Mouse (Mus musculus): Measurements from ENCODE around the gene Fance. TPM values are rescaled to one million over a fixed set of nuclear protein-coding genes. Genes with fewer than 3 reads are reported as not detected.

Fance gene
- polyA plus RNA-seq, 1 experiment from 2014 or later, result 20.2 TPM

- Histone ChIP-seq H3K4me1 (ENCODE audit: control insufficient read depth, insufficient read depth, low read length) (peaks cover 40% of the 10 kb centered on the region), H3K4me2 (ENCODE audit: low read depth, low read length) (no peak overlapping the region), H3K36me3 (ENCODE audit: control insufficient read depth, insufficient read depth, low read length) (peaks cover 18% of the 10 kb centered on the region; the same call in 1 of the 2 replicates), H3K27ac (ENCODE audit: low read length) (peak overlapping the region; percentile 35), H3K4me3 (ENCODE audit: low read length) (no peak overlapping the region), H3K9me3 (ENCODE audit: control insufficient read depth, low read length) (no peaks in the 10 kb centered on the region), H3K9ac (ENCODE audit: low read depth, low read length) (peak overlapping the region; percentile 40), H3K27me3 (replicated peaks; ENCODE audit: control insufficient read depth, insufficient read depth, low read length) (no peaks in the 10 kb centered on the region)
- WGBS, result 43% methylated on average over 31 of the region's 31 CpGs
- ATAC-seq, result 0 out of 2 replicates have a peak, but pooled peaks have one; percentile 6
Observed at GRCm38 (mm10) chr17:28332915-28333546, 19.7 kb downstream of the Fance start.

- H3K9ac ChIP-seq (ENCODE audit: low read depth, low read length), result no peak overlapping the region
- H3K9me3 ChIP-seq (ENCODE audit: control insufficient read depth, low read length), result no peaks in the 10 kb centered on the region
- 81% methylated on average over 10 of the region's 10 CpGs for whole genome bisulfite sequencing
- peaks cover 31% of the 10 kb centered on the region; the same call in 1 of the 2 replicates for H3K36me3 ChIP-seq (ENCODE audit: control insufficient read depth, insufficient read depth, low read length)
- no peak overlapping the region for H3K4me2 ChIP-seq (ENCODE audit: low read depth, low read length)
- H3K27ac ChIP-seq (ENCODE audit: low read length), result no peak overlapping the region
- no peak overlapping the region for H3K4me3 ChIP-seq (ENCODE audit: low read length)
- H3K4me1 ChIP-seq (ENCODE audit: control insufficient read depth, insufficient read depth, low read length), result peaks cover 52% of the 10 kb centered on the region
- no peak for ATAC-seq
- no peaks in the 10 kb centered on the region for H3K27me3 ChIP-seq (replicated peaks; ENCODE audit: control insufficient read depth, insufficient read depth, low read length)
Observed at GRCm38 (mm10) chr17:28335267-28335666, 21.9 kb downstream of the Fance start.

GRCm38 (mm10) chr17:28337547-28337946 lies 24.2 kb downstream of the Fance start:
- WGBS, result 86% methylated on average over 7 of the region's 7 CpGs
- peaks cover 26% of the 10 kb centered on the region; the same call in 1 of the 2 replicates for H3K36me3 ChIP-seq (ENCODE audit: control insufficient read depth, insufficient read depth, low read length)
- ATAC-seq, result no peak

DNA sequence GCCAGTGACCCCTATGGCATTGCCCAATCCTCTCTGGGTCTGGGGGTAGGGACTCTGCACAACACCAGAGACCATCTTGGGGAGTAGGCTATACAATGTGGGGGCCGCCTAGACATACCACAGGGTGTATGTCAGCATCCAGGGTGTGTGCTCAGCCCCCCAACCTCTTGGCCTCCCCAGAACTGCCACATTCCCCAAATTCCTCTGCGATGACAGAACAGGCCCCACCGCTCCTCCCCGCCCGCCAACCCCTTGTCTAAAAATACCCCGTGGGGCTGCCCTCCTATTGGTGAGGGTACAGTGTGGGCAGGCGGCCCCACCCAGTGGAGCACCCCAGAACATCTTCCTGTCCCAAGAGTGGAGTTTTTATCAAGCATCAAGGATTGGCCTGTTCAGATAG lies 27.3 kb downstream of the Fance start:
- Histone ChIP-seq H3K4me2 (ENCODE audit: low read depth, low read length) (peak overlapping the region; percentile 49), H3K27ac (ENCODE audit: low read length) (peak overlapping the region; percentile 83), H3K4me1 (ENCODE audit: control insufficient read depth, insufficient read depth, low read length) (peaks cover 73% of the 10 kb centered on the region), H3K9me3 (ENCODE audit: control insufficient read depth, low read length) (no peaks in the 10 kb centered on the region), H3K27me3 (replicated peaks; ENCODE audit: control insufficient read depth, insufficient read depth, low read length) (no peaks in the 10 kb centered on the region), H3K4me3 (ENCODE audit: low read length) (no peak overlapping the region), H3K36me3 (ENCODE audit: control insufficient read depth, insufficient read depth, low read length) (peaks cover 15% of the 10 kb centered on the region; the same call in 1 of the 2 replicates), H3K9ac (ENCODE audit: low read depth, low read length) (peak overlapping the region; percentile 59)
- WGBS, result 51% methylated on average over 7 of the region's 7 CpGs
- peak; percentile 4; the same call in 1 of the 2 replicates for ATAC-seq

More at GRCm38 (mm10) chr17:28337547-28337946, 24.2 kb downstream of the Fance start:
- Histone ChIP-seq H3K4me2 (ENCODE audit: low read depth, low read length) (no peak overlapping the region), H3K27ac (ENCODE audit: low read length) (no peak overlapping the region), H3K27me3 (replicated peaks; ENCODE audit: control insufficient read depth, insufficient read depth, low read length) (no peaks in the 10 kb centered on the region), H3K9ac (ENCODE audit: low read depth, low read length) (no peak overlapping the region), H3K4me3 (ENCODE audit: low read length) (no peak overlapping the region), H3K4me1 (ENCODE audit: control insufficient read depth, insufficient read depth, low read length) (peaks cover 61% of the 10 kb centered on the region), H3K9me3 (ENCODE audit: control insufficient read depth, low read length) (no peaks in the 10 kb centered on the region)

- Histone ChIP-seq H3K4me1 (ENCODE audit: control insufficient read depth, insufficient read depth, low read length) (peaks cover 78% of the 10 kb centered on the region), H3K36me3 (ENCODE audit: control insufficient read depth, insufficient read depth, low read length) (peaks cover 15% of the 10 kb centered on the region; the same call in 1 of the 2 replicates), H3K27me3 (replicated peaks; ENCODE audit: control insufficient read depth, insufficient read depth, low read length) (no peaks in the 10 kb centered on the region), H3K9me3 (ENCODE audit: control insufficient read depth, low read length) (no peaks in the 10 kb centered on the region), H3K4me3 (ENCODE audit: low read length) (peak overlapping the region; percentile 23), H3K27ac (ENCODE audit: low read length) (peak overlapping the region; percentile 83), H3K4me2 (ENCODE audit: low read depth, low read length) (peak overlapping the region; percentile 49), H3K9ac (ENCODE audit: low read depth, low read length) (peak overlapping the region; percentile 59)
- 3% methylated on average over 26 of the region's 26 CpGs for WGBS
- ATAC-seq, result peak; percentile 91
Observed at GRCm38 (mm10) chr17:28341091-28341490, 27.8 kb downstream of the Fance start.

DNA sequence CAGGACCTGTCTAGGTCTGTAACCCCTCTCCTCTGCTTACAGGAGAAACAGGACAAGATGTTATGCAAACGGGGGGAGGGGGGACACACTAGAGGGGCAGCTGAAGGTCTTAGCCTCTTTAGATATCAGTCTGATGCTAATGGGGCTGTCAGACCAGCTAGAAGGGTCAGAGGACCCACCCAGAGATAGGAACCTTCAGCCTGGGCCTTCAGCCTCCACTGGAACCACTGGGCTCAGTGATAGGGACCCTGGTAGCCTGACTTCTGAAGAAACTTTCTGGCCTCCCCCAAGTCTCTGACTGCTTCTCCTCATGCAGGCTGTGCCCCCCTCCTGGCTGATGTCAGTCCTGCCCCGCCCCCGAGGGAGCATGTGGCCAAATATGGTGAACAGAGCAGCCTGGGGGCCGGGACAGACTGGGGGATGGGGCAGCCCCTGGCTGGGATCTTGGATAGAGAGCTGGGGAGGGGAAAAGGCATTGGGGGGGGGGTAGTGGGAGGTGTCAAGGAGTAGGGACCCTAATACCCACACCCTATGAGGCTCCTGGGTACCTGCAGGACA lies 30.8 kb downstream of the Fance start:
- 42% methylated on average over 4 of the region's 4 CpGs for WGBS
- Histone ChIP-seq H3K27me3 (replicated peaks; ENCODE audit: control insufficient read depth, insufficient read depth, low read length) (no peaks in the 10 kb centered on the region; the same call in 1 of the 2 replicates), H3K4me3 (ENCODE audit: low read length) (no peak overlapping the region), H3K4me2 (ENCODE audit: low read depth, low read length) (peak overlapping the region; percentile 52; the same call in 1 of the 2 replicates), H3K27ac (ENCODE audit: low read length) (peak overlapping the region; percentile 94), H3K36me3 (ENCODE audit: control insufficient read depth, insufficient read depth, low read length) (peaks cover 10% of the 10 kb centered on the region; the same call in 1 of the 2 replicates), H3K4me1 (ENCODE audit: control insufficient read depth, insufficient read depth, low read length) (peaks cover 93% of the 10 kb centered on the region), H3K9me3 (ENCODE audit: control insufficient read depth, low read length) (no peaks in the 10 kb centered on the region), H3K9ac (ENCODE audit: low read depth, low read length) (peak overlapping the region; percentile 67)
- no peak for ATAC-seq

DNA sequence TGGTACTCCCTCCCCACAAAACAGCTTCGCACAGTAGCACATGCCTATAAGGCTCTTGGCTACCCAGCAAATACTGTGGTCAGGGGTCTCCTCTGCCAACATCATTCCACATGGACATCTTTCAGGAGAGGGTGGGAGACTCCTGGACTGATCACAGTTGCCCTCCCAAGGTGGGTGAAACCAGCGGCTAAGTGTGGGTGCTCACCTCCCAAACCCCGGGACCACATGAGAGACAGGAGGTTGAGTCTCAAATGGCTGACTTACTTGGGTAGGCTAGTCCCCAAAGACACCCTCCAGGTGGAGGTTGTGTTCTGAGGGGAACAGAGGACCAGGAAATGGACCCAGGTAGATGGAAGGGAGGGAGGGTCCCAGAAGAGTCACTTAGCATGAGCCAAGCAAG lies 31.4 kb downstream of the Fance start:
- Histone ChIP-seq H3K4me3 (ENCODE audit: low read length) (no peak overlapping the region), H3K9ac (ENCODE audit: low read depth, low read length) (peak overlapping the region; percentile 67), H3K9me3 (ENCODE audit: control insufficient read depth, low read length) (no peaks in the 10 kb centered on the region), H3K4me1 (ENCODE audit: control insufficient read depth, insufficient read depth, low read length) (peaks cover 94% of the 10 kb centered on the region), H3K27me3 (replicated peaks; ENCODE audit: control insufficient read depth, insufficient read depth, low read length) (no peaks in the 10 kb centered on the region; the same call in 1 of the 2 replicates), H3K27ac (ENCODE audit: low read length) (peak overlapping the region; percentile 94), H3K4me2 (ENCODE audit: low read depth, low read length) (peak overlapping the region; percentile 52; the same call in 1 of the 2 replicates), H3K36me3 (ENCODE audit: control insufficient read depth, insufficient read depth, low read length) (peaks cover 8% of the 10 kb centered on the region; the same call in 1 of the 2 replicates)
- no peak for ATAC-seq
- 57% methylated on average over 3 of the region's 3 CpGs for WGBS

DNA sequence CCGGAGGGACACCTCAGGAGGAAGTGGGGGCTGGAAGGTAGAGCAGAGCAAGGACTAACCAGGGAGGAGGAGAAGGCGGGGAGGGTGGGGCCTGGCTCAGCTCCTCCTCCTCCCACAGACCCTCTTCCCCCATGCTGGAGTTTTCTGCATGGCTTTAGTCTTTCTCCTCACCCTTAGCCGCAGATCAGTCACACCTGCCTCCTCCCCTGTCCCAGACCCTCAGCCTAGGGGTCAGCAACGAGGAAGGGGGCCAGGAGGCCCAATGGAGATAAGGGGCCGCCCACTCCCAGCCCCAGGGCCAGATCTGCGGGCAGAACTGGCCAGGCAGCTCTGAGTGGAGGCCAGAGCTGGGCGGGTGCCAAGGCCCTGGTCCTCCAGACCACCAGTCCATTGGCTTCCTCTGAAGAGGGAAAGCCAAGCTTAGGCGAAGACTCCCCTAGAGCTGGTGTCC lies 32.0 kb downstream of the Fance start:
- no peaks in the 10 kb centered on the region for H3K9me3 ChIP-seq (ENCODE audit: control insufficient read depth, low read length)
- H3K4me2 ChIP-seq (ENCODE audit: low read depth, low read length), result peak overlapping the region; percentile 52
- no peak for ATAC-seq
- H3K36me3 ChIP-seq (ENCODE audit: control insufficient read depth, insufficient read depth, low read length), result 0 out of 2 replicates have a peak, but pooled peaks cover 2% of the 10 kb centered on the region
- 8% methylated on average over 8 of the region's 8 CpGs for WGBS
- H3K9ac ChIP-seq (ENCODE audit: low read depth, low read length), result peak overlapping the region; percentile 67
- H3K27ac ChIP-seq (ENCODE audit: low read length), result peak overlapping the region; percentile 94
- peak overlapping the region; percentile 35 for H3K4me3 ChIP-seq (ENCODE audit: low read length)
- H3K4me1 ChIP-seq (ENCODE audit: control insufficient read depth, insufficient read depth, low read length), result peaks cover 89% of the 10 kb centered on the region
- no peaks in the 10 kb centered on the region; the same call in 1 of the 2 replicates for H3K27me3 ChIP-seq (replicated peaks; ENCODE audit: control insufficient read depth, insufficient read depth, low read length)

- peak overlapping the region; percentile 67 for H3K9ac ChIP-seq (ENCODE audit: low read depth, low read length)
- peak overlapping the region; percentile 35 for H3K4me3 ChIP-seq (ENCODE audit: low read length)
- 0 out of 2 replicates have a peak, but pooled peaks have one; percentile 3 for ATAC-seq
- H3K4me1 ChIP-seq (ENCODE audit: control insufficient read depth, insufficient read depth, low read length), result peaks cover 83% of the 10 kb centered on the region
- 9% methylated on average over 10 of the region's 10 CpGs for WGBS
- peak overlapping the region; percentile 94 for H3K27ac ChIP-seq (ENCODE audit: low read length)
- H3K36me3 ChIP-seq (ENCODE audit: control insufficient read depth, insufficient read depth, low read length), result no peaks in the 10 kb centered on the region
- H3K27me3 ChIP-seq (replicated peaks; ENCODE audit: control insufficient read depth, insufficient read depth, low read length), result no peaks in the 10 kb centered on the region; the same call in 1 of the 2 replicates
- peak overlapping the region; percentile 52 for H3K4me2 ChIP-seq (ENCODE audit: low read depth, low read length)
- H3K9me3 ChIP-seq (ENCODE audit: control insufficient read depth, low read length), result no peaks in the 10 kb centered on the region
Observed at GRCm38 (mm10) chr17:28345882-28346281, 32.6 kb downstream of the Fance start.
